Mouse (Mus musculus): ENCODE data around the gene Cdc37.
A peak's percentile ranks its signal among the peaks of the same experiment; 100 is the strongest.

Gene Cdc37

DNA sequence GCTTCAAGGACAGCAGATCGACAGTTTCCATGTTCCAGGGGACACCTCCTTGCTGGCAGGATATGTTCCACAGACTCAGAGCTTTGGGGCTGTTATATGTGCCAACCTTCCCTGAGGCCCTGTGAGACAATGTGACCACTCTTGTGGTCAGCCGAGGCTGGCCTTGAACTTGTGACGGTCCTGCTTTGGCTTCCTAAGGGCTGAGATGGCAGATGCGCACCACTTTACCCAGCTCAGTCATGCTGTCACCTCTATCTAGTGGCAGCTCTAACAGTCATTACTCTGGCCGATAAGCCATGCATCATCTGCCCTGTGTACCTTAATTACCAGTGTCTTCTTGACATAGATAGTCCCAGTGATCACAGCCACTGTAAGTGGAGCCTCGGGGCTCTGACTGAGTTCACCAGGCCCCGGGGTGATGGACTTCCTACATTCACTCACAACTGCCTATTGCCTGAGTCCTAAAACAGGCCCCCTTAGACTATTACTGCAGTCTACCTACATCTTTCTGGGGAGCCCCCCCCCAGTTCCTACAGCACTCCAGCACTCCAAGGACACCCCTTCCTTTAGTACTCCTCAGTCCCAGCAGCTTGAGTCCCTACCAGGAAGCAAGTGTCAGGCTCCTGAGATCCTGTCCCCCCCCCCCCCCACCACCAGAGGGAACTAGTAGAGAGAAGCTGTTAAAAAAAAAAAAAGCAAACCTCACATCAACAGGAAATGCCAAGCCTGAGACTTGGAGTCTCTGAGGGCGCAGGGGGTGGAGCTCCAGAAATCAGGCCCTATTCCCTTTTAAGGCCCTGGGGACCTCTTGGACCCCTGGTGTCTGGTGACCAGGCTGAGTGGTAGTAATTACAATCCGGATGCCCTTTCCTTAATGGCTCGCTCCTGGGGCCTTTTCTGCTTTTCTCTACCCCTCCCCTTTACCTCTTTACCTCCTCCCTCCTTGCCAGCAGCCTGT is 17.6 kb upstream of the Cdc37 start:
- no peak for DNase-seq (ENCODE audit: low spot score)

GRCm38 (mm10) chr9:21166516-21166915 is 16.7 kb upstream of the Cdc37 start:
- no peak for DNase-seq (ENCODE audit: low spot score)

DNA sequence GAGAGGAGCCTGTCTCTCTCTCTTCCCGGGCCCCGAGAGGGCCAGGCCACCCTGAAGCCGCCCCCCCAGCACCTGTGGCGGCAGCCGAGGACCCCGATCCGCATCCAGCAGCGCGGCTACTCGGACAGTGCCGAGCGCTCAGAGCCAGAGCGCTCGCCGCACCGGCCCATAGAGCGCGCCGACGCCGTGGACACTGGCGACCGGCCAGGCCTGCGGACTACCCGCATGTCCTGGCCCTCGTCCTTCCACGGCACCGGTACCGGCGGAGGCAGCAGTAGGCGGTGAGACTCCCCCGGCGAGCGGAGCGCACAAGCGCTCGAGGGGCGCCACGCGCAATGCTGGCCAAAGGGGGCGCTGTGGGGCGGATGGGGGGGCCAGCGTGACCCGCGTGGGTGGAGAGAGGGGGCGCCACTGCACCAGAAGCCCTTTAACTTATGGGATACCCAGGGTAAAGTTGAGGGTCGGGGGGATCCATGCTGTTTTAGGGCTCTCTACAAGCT is 16.2 kb upstream of the Cdc37 start:
- no peak for DNase-seq (ENCODE audit: low spot score)

GRCm38 (mm10) chr9:21165041-21165951 is 15.5 kb upstream of the Cdc37 start, which contains the start of gene Pde4a:
Gene Pde4a, plus strand, starts transcription at chr9:21165714.
- no peak for DNase-seq (ENCODE audit: low spot score)

GRCm38 (mm10) chr9:21164072-21164471 is 14.3 kb upstream of the Cdc37 start:
- no peak for DNase-seq (ENCODE audit: low spot score)

GRCm38 (mm10) chr9:21163086-21164050 is 13.6 kb upstream of the Cdc37 start:
- DNase-seq (ENCODE audit: low spot score) = no peak

DNA sequence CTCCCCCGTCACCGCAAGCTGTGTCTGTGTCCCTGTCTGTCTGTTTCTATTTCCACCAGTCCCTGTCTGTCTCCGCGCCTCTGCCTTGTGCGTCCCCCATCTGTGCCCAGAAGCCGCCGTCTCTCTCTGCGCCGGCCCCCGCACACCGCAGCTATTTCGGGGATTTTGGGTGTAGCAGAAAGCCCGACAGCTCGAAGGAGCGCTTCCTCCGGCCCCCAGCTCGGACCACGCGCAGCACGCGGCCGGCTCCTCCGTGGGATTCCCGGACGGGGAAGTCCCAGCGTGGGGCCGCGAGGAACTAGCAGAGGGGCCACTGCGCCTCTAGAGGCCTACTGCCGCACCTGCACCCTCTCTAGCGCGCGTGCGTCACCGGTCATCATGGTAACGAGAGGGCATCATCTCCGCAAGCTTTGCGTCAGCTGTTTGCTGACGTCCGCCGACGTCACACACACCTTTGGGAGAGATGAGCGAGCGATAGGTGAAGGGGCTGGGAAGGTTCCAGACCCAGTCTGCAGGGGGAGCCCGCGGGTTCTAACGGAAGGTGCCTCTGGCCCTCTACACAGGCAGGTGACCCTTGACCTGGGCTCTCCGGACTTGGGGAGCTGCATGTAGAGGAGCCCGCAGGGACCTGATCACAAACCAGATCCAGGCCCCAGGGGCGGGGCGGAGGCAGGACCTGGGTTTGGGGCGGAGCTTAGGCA is 11.6 kb upstream of the Cdc37 start:
- peak; percentile 56 for DNase-seq (ENCODE audit: low spot score)

- no peak for DNase-seq (ENCODE audit: low spot score)
Measured at GRCm38 (mm10) chr9:21154787-21155186, 5.0 kb upstream of the Cdc37 start.

- no peak for DNase-seq (ENCODE audit: low spot score)
Measured at GRCm38 (mm10) chr9:21153833-21154232, 4.1 kb upstream of the Cdc37 start.

DNA sequence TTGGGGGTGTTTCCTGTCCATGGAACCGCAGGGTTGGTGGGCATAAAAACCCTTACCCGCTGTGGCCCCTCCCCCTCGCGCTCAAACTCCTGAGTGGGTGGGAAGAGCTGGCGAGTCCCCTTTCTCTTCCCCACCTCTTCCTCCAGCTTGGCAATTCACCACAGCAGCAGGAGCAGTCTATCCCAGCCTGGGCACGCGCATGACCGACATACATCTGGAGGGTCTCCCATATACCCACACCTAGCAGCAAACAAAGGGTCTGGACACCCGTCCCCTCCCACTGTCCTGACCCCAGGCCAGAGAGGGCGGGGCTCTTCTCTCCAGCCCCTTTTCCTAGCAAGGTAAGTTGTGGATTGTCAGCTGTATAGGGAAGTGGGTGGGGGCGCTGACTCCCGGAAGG is 3.5 kb upstream of the Cdc37 start:
- no peak for DNase-seq (ENCODE audit: low spot score)

DNA sequence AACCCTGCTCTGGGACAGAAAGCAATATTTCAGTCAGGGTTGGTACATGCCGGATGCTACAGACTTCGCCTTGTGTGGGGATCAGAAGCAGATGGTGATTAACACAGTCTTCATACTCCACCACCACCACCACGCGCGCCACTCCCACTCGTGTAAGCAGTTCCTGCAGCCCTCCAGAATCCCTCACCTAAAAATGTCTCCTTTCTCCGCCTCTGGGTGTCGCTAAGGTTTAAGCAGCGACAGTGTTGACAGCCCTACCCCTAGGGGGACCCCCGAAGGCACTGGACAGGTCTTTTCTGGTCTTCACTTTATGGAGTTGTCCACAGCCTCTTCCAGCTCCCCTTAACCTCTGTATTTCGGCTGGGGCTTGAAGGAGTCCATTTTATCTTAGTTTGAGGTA is 2.9 kb upstream of the Cdc37 start:
- DNase-seq (ENCODE audit: low spot score) = no peak

DNA sequence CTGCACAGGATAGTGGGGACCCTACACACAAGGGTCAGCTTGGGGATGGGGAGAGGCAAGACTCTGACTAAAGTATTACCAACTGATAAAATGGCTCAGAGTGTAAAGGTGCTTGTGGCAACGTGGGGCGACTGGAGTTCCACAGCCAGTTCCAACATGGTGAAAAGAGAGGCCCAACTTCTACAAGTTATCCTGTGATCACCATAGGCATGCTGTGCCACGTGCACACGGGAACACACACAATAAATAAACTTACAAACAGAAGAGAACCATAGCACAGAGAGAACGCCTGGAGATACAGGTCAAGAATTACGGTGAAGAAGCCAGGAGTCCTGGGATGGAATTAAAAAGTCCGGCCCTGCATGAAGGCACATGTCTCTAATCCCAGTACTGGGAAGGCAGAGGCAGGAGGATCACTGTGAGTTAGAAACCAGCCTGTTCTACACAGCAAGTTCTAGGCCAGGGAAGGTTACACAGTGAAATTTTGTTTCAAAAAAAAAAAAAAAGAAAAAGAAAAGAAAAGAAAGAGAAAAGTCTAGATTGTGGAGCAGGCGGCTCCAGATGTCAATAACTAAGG is 617 bp downstream of the Cdc37 start:
- no peak for DNase-seq (ENCODE audit: low spot score)

DNA sequence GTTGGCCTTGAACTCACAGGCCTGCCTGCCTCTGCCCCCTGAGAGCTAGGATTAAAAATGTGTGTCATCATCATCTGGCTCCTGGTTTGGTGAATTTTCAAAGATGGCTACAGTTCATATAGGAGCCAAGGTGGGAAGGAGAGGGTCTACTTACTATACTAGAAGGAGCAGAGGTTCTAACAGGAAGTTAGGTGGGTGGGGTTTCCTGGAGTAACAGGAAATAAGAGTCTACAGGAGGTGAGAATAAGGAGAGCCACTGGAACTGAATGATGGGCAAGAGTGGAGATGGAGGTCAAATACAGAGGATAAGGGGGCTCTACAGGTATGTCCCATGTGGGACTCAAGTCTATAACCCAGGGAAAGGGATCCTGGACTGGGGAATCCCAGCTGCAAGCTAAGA is 1.4 kb downstream of the Cdc37 start:
- no peak for DNase-seq (ENCODE audit: low spot score)

DNA sequence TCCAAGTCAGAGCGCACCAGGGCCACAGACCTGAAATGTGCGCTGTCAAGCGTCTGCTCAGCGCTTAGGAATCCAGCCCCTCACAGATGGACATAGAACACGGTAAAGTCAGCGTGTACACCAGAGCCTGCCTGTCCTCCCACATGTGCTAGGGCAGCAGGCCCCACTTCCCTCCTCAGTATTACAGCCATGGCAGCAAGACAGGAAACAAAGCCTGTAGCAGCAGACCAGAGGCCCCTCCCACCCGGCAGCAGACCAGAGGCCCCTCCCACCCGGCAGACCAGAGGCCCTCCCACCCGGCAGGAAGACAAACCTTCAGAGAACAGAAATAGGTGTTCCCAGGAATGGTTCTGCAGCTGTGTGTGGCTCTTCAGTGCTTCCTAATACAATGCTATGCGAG is 3.1 kb downstream of the Cdc37 start:
- DNase-seq (ENCODE audit: low spot score) = no peak

- DNase-seq (ENCODE audit: low spot score) = no peak
Measured at GRCm38 (mm10) chr9:21145431-21145830, 4.4 kb downstream of the Cdc37 start.

GRCm38 (mm10) chr9:21144361-21144760 is 5.4 kb downstream of the Cdc37 start:
- DNase-seq (ENCODE audit: low spot score) = no peak

- DNase-seq (ENCODE audit: low spot score) = no peak
Measured at GRCm38 (mm10) chr9:21141922-21142321, 7.9 kb downstream of the Cdc37 start.

GRCm38 (mm10) chr9:21138386-21138785 is 11.4 kb downstream of the Cdc37 start:
- DNase-seq (ENCODE audit: low spot score) = no peak

DNA sequence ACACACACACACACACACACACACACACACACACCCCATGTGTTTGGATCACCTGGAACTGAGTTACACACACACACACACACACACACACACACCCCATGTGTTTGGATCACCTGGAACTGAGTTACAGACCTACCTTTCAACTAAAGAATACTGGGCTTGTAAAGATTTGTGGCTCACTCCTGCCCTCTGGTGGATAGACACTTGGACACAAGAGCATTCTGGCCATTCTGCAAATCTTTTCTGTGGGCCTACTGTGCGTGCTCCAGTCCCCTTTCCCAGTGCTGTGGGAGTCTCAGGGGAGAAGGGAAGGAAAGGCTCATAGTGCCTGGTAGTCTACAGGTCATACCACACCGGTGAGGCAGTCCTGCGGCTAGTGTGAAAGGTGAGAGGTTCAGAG is 12.6 kb downstream of the Cdc37 start:
- DNase-seq (ENCODE audit: low spot score) = no peak

DNA sequence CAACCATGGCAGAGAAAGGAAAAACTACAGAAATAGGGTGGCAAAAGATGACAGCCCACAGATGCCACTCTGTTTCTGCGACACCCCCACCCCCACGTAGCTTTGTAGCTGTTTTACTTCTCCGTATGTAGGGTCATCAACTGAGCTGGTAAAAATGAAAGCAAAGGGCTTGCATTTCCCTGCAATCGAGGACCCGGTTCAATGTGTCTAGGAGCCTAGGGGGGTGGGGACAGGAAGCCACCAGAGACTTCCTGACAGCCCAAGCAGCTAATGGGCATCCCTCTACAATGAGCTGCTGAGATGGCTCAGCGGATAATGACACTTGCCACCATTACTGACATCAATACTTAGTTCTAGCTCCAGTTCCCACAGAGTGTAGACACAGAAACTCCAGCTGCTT is 13.4 kb downstream of the Cdc37 start:
- no peak for DNase-seq (ENCODE audit: low spot score)
